Mouse (Mus musculus) telencephalon, adult 2 months (tissue): Measurements from ENCODE around the gene Gm21698.
A peak's percentile ranks its signal among the peaks of the same experiment; 100 is the strongest.
"Not testable (repeated sequence)": the region's sequence is repeated elsewhere in the genome, so short reads cannot be mapped to it uniquely, and the experiment has no call there.

Experiments used
- DNase-seq: peaks from one replicate; pipeline ENCODE4 v3.0.0-alpha.2; 2011; ENCODE audit warnings: low read depth, low spot score

The Gm21698 gene

DNA sequence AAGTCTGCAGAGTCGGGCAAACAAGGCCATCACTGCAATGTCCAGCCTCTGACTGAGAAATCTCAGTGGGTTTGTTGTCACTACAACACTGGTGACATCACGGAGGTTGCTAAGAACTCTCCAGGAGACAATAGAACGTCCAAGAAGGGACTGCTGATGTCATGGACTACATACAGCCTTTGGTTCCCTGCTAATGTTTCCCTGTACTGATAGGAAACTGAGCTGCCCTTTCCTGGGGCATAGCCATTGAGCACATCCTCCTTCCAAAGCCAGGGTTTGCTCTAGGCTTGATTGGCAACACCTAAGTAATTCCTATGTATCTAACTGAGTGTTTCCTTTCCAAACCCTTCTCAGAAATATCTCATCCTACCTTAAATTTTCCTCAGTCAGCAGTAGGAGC lies at the start of gene Gm21698:
Gene Gm21698 (minus strand): TSS at position 101 of the 400 bp plus-strand sequence.
- not testable (repeated sequence) for DNase-seq

DNA sequence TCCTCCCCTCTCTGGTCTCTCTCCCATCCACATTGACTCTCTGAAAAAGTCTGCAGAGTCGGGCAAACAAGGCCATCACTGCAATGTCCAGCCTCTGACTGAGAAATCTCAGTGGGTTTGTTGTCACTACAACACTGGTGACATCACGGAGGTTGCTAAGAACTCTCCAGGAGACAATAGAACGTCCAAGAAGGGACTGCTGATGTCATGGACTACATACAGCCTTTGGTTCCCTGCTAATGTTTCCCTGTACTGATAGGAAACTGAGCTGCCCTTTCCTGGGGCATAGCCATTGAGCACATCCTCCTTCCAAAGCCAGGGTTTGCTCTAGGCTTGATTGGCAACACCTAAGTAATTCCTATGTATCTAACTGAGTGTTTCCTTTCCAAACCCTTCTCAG lies 34.4 kb upstream of the Gm21698 start, which contains the start of gene Gm5862:
Gene Gm5862 (minus strand): TSS at position 101 of the 400 bp plus-strand sequence.
- not testable (repeated sequence) for DNase-seq

DNA sequence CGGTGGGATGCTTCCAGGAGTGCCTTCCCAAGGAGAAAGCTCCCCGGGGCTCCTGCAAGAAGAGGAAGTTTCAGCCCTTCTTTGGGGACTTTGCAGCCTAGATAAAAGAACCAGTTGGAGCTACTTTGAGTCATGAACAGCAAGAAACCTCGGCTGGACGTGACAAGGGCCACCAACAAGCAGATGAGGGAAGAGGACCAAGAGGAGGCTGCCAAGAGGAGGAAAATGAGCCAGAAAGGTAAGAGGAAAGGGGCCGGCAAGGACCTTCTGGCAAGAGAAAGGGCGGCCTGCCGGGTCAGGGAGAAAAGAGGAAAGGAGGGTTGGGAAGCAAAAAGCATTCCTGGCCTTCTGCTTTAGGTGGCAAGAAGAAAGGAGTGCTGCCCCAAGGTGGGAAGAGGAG lies 19.2 kb upstream of the Gm21698 start:
- not testable (repeated sequence) for DNase-seq

DNA sequence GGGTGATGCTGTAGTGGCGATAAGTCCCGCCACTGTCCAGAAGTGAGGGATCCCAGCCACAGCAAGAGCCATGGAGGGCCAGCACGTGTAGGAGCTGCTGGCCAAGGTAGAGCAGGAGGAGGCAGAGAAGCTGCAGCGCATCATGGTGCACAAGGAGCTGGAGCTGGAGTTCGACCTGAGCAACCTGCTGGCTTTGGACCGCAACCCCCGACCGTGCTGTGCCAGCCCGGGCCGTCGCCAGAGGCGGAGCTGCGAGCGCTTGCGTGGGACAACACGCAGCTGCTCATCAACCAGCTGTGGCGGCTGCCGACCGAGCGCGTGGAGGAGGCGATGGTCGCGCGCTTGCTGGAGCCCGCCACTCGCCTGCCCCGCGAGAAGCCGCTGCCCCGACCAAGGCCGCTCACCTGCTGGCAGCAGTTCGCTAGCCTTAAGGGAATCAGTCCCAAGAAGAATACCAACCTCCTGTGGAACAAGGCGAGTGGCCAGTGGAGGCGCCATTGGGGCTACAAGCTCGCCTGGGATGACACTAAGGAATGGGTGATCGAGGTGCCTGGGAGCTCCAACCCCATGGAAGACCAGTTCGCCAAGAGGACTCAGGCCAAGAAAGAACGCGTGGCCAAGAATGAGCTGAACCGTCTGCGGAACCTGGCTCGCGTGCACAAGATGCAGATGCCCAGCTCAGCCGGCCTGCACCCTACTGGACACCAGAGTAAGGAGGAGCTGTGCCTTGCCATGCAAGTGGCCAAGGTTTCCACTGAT lies 18.7 kb upstream of the Gm21698 start:
- peak; percentile 19 for DNase-seq

DNA sequence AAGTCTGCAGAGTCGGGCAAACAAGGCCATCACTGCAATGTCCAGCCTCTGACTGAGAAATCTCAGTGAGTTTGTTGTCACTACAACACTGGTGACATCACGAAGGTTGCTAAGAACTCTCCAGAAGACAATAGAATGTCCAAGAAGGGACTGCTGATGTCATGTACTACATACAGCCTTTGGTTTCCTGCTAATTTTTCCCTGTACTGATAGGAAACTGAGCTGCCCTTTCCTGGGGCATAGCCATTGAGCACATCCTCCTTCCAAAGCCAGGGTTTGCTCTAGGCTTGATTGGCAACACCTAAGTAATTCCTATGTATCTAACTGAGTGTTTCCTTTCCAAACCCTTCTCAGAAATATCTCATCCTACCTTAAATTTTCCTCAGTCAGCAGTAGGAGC lies 16.2 kb upstream of the Gm21698 start, which contains the start of gene Gm1979:
Gene Gm1979 (minus strand): TSS at position 101 of the 400 bp plus-strand sequence.
- DNase-seq = not testable (repeated sequence)

DNA sequence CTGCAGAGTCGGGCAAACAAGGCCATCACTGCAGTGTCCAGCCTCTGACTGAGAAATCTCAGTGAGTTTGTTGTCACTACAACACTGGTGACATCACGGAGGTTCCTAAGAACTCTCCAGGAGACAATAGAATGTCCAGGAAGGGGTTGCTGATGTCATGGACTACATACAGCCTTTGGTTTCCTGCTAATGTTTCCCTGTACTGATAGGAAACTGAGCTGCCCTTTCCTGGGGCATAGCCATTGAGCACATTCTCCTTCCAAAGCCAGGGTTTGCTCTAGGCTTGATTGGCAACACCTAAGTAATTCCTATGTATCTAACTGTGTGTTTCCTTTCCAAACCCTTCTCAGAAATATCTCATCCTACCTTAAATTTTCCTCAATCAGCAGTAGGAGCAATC lies 15.9 kb downstream of the Gm21698 start, which contains the start of gene Gm21680:
Gene Gm21680 (minus strand): TSS at position 101 of the 400 bp plus-strand sequence.
- DNase-seq = not testable (repeated sequence)

DNA sequence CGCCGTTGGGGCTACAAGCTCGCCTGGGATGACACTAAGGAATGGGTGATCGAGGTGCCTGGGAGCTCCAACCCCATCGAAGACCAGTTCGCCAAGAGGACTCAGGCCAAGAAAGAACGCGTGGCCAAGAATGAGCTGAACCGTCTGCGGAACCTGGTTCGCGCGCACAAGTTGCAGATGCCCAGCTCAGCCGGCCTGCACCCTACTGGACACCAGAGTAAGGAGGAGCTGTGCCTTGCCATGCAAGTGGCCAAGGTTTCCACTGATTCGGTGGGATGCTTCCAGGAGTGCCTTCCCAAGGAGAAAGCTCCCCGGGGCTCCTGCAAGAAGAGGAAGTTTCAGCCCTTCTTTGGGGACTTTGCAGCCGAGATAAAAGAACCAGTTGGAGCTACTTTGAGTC lies 31.4 kb downstream of the Gm21698 start:
- DNase-seq = not testable (repeated sequence)

DNA sequence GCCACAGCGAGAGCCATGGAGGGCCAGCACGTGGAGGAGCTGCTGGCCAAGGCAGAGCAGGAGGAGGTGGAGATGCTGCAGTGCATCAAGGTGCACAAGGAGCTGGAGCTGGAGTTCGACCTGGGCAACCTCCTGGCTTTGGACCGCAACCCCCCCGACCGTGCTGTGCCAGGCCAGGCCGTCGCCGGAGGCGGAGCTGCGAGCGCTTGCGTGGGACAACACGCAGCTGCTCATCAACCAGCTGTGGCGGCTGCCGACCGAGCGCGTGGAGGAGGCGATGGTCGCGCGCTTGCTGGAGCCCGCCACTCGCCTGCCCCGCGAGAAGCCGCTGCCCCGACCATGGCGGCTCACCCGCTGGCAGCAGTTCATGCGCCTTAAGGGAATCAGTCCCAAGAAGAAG lies 31.8 kb downstream of the Gm21698 start:
- DNase-seq = not testable (repeated sequence)

DNA sequence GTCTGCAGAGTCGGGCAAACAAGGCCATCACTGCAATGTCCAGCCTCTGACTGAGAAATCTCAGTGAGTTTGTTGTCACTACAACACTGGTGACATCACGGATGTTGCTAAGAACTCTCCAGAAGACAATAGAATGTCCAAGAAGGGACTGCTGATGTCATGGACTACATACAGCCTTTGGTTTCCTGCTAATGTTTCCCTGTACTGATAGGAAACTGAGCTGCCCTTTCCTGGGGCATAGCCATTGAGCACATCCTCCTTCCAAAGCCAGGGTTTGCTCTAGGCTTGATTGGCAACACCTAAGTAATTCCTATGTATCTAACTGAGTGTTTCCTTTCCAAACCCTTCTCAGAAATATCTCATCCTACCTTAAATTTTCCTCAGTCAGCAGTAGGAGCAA lies 34.1 kb downstream of the Gm21698 start, which contains the start of gene Gm21671:
Gene Gm21671 (minus strand): TSS at position 101 of the 400 bp plus-strand sequence.
- not testable (repeated sequence) for DNase-seq

DNA sequence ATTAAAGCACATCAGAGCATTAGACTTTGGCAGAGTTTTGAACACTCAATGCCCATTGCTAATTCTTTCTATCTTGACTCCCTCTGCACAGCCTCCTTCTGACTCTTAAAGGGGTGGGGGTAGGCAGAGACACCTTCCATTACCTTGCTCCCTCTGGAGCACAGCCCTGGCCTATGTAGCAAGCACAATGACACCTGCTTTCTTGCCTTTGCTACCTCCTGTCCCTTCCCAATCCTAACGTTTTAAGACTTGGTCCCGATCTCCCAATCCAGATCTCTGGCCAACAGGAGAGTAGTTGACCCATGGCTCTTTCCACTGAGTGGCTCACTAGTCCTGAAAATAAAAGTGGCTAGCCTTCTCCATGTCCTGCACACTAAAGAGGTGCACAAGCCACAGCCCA lies 43.1 kb downstream of the Gm21698 start:
- not testable (repeated sequence) for DNase-seq

DNA sequence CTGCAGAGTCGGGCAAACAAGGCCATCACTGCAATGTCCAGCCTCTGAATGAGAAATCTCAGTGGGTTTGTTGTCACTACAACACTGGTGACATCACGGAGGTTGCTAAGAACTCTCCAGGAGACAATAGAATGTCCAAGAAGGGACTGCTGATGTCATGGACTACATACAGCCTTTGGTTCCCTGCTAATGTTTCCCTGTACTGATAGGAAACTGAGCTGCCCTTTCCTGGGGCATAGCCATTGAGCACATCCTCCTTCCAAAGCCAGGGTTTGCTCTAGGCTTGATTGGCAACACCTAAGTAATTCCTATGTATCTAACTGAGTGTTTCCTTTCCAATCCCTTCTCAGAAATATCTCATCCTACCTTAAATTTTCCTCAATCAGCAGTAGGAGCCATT lies 46.2 kb downstream of the Gm21698 start, which contains the start of gene Gm21663:
Gene Gm21663 (minus strand): TSS at position 101 of the 400 bp plus-strand sequence.
- DNase-seq = not testable (repeated sequence)
